Mouse (Mus musculus) hindbrain, embryonic 15.5 days (tissue): ENCODE results near the gene Defb26. TPM values are rescaled to one million over a fixed set of nuclear protein-coding genes. Genes with fewer than 3 reads are reported as not detected.

Experiments
- ATAC-seq: fragments of 200-750 bp; cut with Nextera tagmentation; 2 replicates; pipeline ENCODE4 v1.8.0; 2017; ENCODE audit warnings: low read depth, moderate number of reproducible peaks, moderate TSS enrichment; ENCODE audit not compliant: low FRiP score
- H3K27ac ChIP-seq: fragments of 300-500 bp; sonication (generic); replicated peaks from 2 replicates; pipeline ENCODE4 v1.5.1; 2015; ENCODE audit warnings: mild to moderate bottlenecking, inconsistent platforms
- H3K27me3 ChIP-seq: fragments of 300-500 bp; sonication (generic); 2 replicates; pipeline ENCODE4 v1.6.1; 2015; ENCODE audit warnings: control low read depth, inconsistent platforms
- H3K36me3 ChIP-seq: fragments of 300-500 bp; sonication (generic); 2 replicates; pipeline ENCODE4 v1.6.1; 2015; ENCODE audit warnings: control low read depth, inconsistent platforms
- H3K4me1 ChIP-seq: fragments of 300-500 bp; sonication (generic); replicated peaks from 2 replicates; pipeline ENCODE4 v1.6.1; 2015; ENCODE audit warnings: control low read depth, inconsistent platforms
- H3K4me2 ChIP-seq: fragments of 300-500 bp; sonication (generic); 2 replicates; pipeline ENCODE4 v1.6.1; 2015; ENCODE audit warnings: moderate library complexity, mild to moderate bottlenecking, inconsistent platforms
- H3K4me3 ChIP-seq: fragments of 300-500 bp; sonication (generic); 2 replicates; pipeline ENCODE4 v1.5.1; 2015; ENCODE audit warnings: mild to moderate bottlenecking, inconsistent platforms
- H3K9ac ChIP-seq: fragments of 300-500 bp; sonication (generic); 2 replicates; pipeline ENCODE4 v1.6.1; 2015; ENCODE audit warnings: inconsistent platforms
- H3K9me3 ChIP-seq: fragments of 300-500 bp; sonication (generic); 2 replicates; pipeline ENCODE4 v1.6.1; 2016; ENCODE audit warnings: control low read depth, inconsistent platforms
- WGBS: fragments of 180-500 bp; shearing (Covaris S2); methylation state at CpG from one replicate; pipeline ENCODE4 v1.1.7; 2015; 5-methylcytosine and 5-hydroxymethylcytosine counted together
- polyA plus RNA-seq: library from polyadenylated mRNA; unstranded; fragments of >200 nt; fragmentation: Nextera tagmentation; extraction: Ambion mirVana; gene quantifications from 2 replicates; pipeline ENCODE4 v1.2.1, GENCODE M21; 2015

Gene Defb26
- polyA plus RNA-seq, 1 experiment from 2014 or later: not detected

DNA sequence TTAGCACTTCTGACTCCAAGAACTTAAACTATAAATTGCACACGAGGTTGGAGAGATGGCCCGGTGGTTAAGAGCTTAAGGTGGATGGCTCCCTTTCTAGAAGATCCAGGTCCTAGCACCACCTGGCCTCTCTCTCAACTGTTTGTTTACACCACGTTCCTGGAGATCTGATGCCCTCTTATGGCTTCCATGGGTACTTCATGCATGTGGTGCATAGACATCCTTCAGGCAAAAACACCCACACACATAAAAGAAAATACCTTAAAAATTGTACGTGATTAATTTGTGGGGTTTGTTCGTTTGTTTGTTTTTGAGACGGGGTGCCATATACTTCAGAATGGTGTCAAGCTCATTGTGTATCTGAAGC, 10.6 kb downstream of the Defb26 start:
- Histone ChIP-seq H3K36me3 (no peaks in the 10 kb centered on the region), H3K27me3 (no peaks in the 10 kb centered on the region), H3K4me1 (no peaks in the 10 kb centered on the region), H3K27ac (no peak overlapping the region), H3K4me3 (no peak overlapping the region), H3K9ac (no peak overlapping the region), H3K9me3 (no peaks in the 10 kb centered on the region), H3K4me2 (no peak overlapping the region)
- 83% methylated on average over 6 of the region's 6 CpGs for WGBS
- ATAC-seq: no peak

DNA sequence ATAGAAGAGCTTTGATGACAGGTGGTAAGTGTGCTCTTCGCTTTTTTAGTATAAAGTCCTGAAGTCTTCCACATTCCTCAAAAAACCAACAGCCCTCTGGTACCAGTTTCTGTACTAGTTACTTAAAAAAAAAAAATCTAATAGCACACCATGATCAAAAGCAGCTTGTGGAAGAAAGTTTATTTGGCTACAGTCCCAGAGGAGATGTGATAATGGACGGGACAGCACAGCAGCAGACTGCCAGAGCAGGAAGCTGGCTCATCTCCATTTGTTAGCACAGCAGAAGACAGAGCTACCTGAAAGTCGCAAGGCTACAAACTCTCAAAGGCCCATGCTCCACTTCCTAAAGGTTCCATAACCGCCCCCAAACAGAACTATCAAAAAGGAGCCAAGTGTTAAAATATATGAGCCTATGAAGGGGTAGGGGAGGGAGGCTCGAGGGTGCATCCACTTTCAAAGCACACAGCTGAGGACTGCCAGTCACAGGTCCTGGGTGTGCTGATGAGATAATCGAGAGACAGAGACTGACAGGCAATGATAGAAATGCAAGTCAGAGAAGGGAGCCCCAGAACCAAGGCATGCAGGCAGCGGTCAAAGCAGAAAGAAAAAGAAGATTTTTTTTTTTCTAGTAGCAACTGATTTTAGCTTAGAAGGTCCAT, 11.2 kb downstream of the Defb26 start:
- 79% methylated on average over 7 of the region's 7 CpGs for WGBS
- Histone ChIP-seq H3K4me2 (no peak overlapping the region), H3K4me3 (no peak overlapping the region), H3K4me1 (no peaks in the 10 kb centered on the region), H3K27me3 (no peaks in the 10 kb centered on the region), H3K27ac (no peak overlapping the region), H3K9ac (no peak overlapping the region), H3K36me3 (no peaks in the 10 kb centered on the region), H3K9me3 (no peaks in the 10 kb centered on the region)
- ATAC-seq: no peak

- H3K9me3 ChIP-seq: no peaks in the 10 kb centered on the region
- no peak for ATAC-seq
- H3K27ac ChIP-seq: no peak overlapping the region
- no peak overlapping the region for H3K9ac ChIP-seq
- no peaks in the 10 kb centered on the region for H3K36me3 ChIP-seq
- H3K4me1 ChIP-seq: no peaks in the 10 kb centered on the region
- no peaks in the 10 kb centered on the region for H3K27me3 ChIP-seq
- H3K4me3 ChIP-seq: no peak overlapping the region
- WGBS: 77% methylated on average over 6 of the region's 6 CpGs
- no peak overlapping the region for H3K4me2 ChIP-seq
Measured at GRCm38 (mm10) chr2:152498020-152498419, 13.5 kb downstream of the Defb26 start.

DNA sequence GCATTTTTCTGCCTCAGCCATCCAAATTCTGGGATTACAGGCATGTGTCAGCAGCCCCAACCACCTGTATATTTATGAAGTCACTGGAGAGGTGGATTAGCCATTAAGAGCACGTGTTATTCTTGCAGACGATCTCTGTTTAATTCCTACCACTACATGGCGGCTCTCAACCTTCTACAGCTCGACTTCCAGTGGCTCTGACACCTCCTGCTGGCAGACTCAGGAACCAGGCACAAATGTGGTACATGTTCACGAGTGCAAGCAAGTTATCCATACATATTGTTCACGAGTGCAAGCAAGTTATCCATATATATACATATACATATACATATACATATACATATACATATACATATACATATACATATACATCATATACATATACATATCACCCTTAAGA, 18.3 kb downstream of the Defb26 start:
- WGBS: 72% methylated on average over 6 of the region's 6 CpGs
- ATAC-seq: no peak
- H3K4me2 ChIP-seq: no peak overlapping the region

DNA sequence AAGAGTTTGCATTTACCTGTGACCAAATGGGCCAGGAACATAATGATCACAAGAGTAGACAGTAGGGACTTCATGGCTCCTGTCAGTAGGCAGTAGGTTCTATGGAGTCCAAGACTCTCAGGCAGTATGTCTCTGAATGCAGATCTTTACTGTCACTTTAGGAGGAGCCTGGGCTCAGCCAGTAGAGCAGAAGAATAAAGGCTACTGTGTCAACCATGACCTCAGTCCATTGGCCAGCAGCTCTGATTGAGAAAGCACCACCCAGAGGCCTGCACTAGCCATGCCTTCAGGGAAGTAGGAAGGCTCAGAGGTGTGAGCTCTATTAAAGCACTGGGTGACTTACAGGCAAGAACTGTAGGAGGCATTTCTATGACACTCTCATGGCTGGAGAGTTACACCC, 21.5 kb downstream of the Defb26 start, which contains the start of gene Defb22:
Gene Defb22, minus strand, starts transcription at position 101 of the 400 bp plus-strand sequence.
- Histone ChIP-seq H3K36me3 (no peaks in the 10 kb centered on the region), H3K9me3 (no peaks in the 10 kb centered on the region), H3K4me3 (no peak within 1 kb of the TSS), H3K27me3 (no peaks in the 10 kb centered on the region), H3K4me1 (no peaks in the 10 kb centered on the region), H3K4me2 (no peak within 1 kb of the TSS), H3K9ac (no peak within 1 kb of the TSS), H3K27ac (no peak within 1 kb of the TSS)
- no peak for ATAC-seq

More for the DNA sequence above, 18.3 kb downstream of the Defb26 start:
- Histone ChIP-seq H3K27ac (no peak overlapping the region), H3K9me3 (no peaks in the 10 kb centered on the region), H3K4me3 (no peak overlapping the region), H3K9ac (no peak overlapping the region), H3K36me3 (no peaks in the 10 kb centered on the region), H3K4me1 (no peaks in the 10 kb centered on the region), H3K27me3 (no peaks in the 10 kb centered on the region)

- no peaks in the 10 kb centered on the region for H3K4me1 ChIP-seq
- no peaks in the 10 kb centered on the region for H3K36me3 ChIP-seq
- H3K27ac ChIP-seq: no peak overlapping the region
- H3K4me2 ChIP-seq: no peak overlapping the region
- ATAC-seq: no peak
- H3K9me3 ChIP-seq: no peaks in the 10 kb centered on the region
- H3K4me3 ChIP-seq: no peak overlapping the region
- WGBS: 85% methylated on average over 2 of the region's 2 CpGs
- no peaks in the 10 kb centered on the region for H3K27me3 ChIP-seq
- H3K9ac ChIP-seq: no peak overlapping the region
Measured at GRCm38 (mm10) chr2:152487024-152487423, 24.5 kb downstream of the Defb26 start.

DNA sequence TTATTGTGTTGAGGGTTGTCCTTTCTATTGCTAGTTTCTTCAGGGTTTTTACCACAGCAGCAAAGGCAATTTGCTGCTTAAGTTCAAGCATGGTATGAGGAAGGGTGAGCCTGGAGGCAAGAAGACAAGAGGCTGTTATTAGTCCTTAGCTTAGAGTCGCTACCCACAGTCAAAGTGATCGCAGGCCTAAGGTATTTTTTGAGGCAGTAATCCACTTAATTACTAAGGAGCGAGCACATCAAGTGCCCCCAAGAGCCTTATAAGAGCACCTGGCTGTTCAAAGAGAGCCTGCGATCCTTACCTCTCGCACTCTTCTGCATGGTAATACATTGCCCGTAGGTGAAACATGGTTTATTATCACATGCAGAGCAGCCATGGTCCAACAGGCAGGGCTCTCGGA, 29.8 kb downstream of the Defb26 start:
- H3K9ac ChIP-seq: no peak overlapping the region
- no peak overlapping the region for H3K4me2 ChIP-seq
- no peaks in the 10 kb centered on the region for H3K27me3 ChIP-seq
- H3K4me3 ChIP-seq: no peak overlapping the region
- H3K36me3 ChIP-seq: no peaks in the 10 kb centered on the region
- H3K27ac ChIP-seq: no peak overlapping the region
- 92% methylated on average over 7 of the region's 7 CpGs for WGBS
- ATAC-seq: no peak
- H3K9me3 ChIP-seq: no peaks in the 10 kb centered on the region
- no peaks in the 10 kb centered on the region for H3K4me1 ChIP-seq

DNA sequence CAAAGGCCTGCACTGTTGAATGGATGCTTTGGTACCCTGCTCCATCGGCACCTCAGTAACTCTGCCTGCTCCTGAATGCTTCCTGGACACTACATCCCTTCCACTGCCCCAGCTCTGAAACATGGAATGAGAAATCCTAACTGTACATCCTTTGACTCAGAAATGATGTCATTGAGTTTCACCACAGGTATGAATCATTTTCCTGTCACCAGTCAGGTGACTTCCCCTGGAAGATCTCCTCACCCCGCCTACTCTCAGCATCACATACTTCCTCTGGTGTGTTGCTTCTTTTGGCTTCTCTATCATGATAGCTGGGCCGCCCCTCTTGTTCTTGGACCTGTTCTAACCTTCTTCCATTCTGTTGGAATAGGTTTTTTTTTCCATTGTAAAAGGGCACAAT, 30.6 kb downstream of the Defb26 start:
- no peaks in the 10 kb centered on the region for H3K27me3 ChIP-seq
- H3K4me3 ChIP-seq: no peak overlapping the region
- H3K27ac ChIP-seq: no peak overlapping the region
- H3K9ac ChIP-seq: no peak overlapping the region
- ATAC-seq: no peak
- no peaks in the 10 kb centered on the region for H3K4me1 ChIP-seq
- no peaks in the 10 kb centered on the region for H3K36me3 ChIP-seq
- H3K9me3 ChIP-seq: no peaks in the 10 kb centered on the region
- whole genome bisulfite sequencing: 92% methylated on average over 3 of the region's 3 CpGs
- no peak overlapping the region for H3K4me2 ChIP-seq

DNA sequence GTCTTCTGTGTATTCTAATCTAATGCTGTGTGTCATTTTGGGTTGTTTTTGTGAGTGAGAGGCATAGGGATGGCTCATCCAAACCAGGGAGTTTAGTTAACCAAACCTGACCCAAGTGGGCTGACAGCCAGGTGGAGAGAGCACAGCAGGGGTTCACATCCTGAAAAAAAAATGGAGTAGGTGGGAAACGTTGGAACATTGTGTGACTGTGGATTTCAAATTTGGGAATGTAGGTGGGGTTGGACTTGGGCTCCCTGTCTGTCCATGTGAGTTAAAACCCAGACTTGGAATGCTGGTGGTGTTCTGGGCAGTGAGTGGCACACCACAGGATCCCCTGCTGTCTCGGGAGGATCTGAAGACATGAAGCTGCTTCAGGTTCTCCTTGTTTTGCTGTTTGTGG, 34.7 kb downstream of the Defb26 start, which contains the start of gene Defb20:
Gene Defb20, plus strand, starts transcription at position 301 of the 400 bp plus-strand sequence.
- Histone ChIP-seq H3K4me1 (no peaks in the 10 kb centered on the region), H3K36me3 (no peaks in the 10 kb centered on the region), H3K9me3 (no peaks in the 10 kb centered on the region), H3K27ac (no peak within 1 kb of the TSS), H3K4me2 (no peak within 1 kb of the TSS), H3K9ac (no peak within 1 kb of the TSS), H3K4me3 (no peak within 1 kb of the TSS), H3K27me3 (no peaks in the 10 kb centered on the region)
- no peak for ATAC-seq
- 77% methylated on average over 2 of the region's 2 CpGs for WGBS

DNA sequence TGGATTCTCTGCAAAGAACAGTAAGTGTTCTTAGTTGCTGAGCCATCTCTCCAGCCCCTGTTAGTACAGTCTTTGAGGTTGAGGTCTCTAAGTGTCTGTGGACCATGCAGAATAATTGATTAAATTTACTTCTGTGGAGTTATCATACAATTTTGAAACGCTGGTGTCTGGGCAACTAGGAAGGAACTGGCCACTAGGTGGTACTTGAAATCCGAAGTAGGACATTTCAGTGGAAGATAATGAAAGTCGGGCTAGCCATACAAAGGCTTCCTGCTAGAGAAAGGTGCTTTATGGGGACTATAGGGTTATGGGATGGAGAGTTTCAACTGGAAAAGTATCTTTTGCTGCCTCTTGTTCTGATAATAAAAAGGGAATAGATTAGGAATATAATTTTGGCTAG, 39.1 kb downstream of the Defb26 start:
- WGBS: 27% methylated on average over 3 of the region's 3 CpGs
- Histone ChIP-seq H3K36me3 (no peaks in the 10 kb centered on the region), H3K27me3 (no peaks in the 10 kb centered on the region), H3K4me2 (no peak overlapping the region), H3K9ac (no peak overlapping the region), H3K4me1 (no peaks in the 10 kb centered on the region), H3K9me3 (no peaks in the 10 kb centered on the region), H3K27ac (no peak overlapping the region), H3K4me3 (no peak overlapping the region)
- ATAC-seq: no peak

DNA sequence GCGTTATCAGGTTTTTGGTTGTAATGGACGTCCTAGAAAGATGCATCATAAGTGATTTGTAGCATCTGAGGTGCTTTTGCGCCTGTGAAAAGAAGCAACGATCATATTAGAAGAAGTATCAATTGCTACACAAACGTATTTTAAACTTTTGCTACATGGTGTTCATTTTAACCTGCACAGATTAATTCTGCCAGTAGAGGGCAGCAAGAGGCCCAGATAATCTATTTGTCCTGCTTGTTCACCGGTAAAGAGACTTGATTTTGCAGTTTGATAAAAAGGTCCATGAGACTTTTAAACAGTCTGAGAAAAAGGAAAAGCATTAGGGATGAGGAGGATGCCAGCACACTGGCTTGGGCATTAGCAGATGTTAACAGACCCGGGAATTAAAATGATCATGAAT, 40.5 kb downstream of the Defb26 start:
- Histone ChIP-seq H3K9ac (no peak overlapping the region), H3K36me3 (no peaks in the 10 kb centered on the region), H3K9me3 (no peaks in the 10 kb centered on the region), H3K4me3 (no peak overlapping the region), H3K27me3 (no peaks in the 10 kb centered on the region), H3K4me2 (no peak overlapping the region), H3K4me1 (no peaks in the 10 kb centered on the region), H3K27ac (no peak overlapping the region)
- 32% methylated on average over 7 of the region's 7 CpGs for WGBS
- no peak for ATAC-seq

- H3K36me3 ChIP-seq: no peaks in the 10 kb centered on the region
- no peaks in the 10 kb centered on the region for H3K9me3 ChIP-seq
- no peaks in the 10 kb centered on the region for H3K27me3 ChIP-seq
- H3K4me3 ChIP-seq: no peak within 1 kb of the TSS
- no peak within 1 kb of the TSS for H3K9ac ChIP-seq
- no peaks in the 10 kb centered on the region for H3K4me1 ChIP-seq
- WGBS: 91% methylated on average over 3 of the region's 3 CpGs
- H3K27ac ChIP-seq: no peak within 1 kb of the TSS
- no peak within 1 kb of the TSS for H3K4me2 ChIP-seq
- ATAC-seq: no peak
Measured at GRCm38 (mm10) chr2:152464570-152465150, 46.8 kb downstream of the Defb26 start, which contains the start of gene Defb23. TSS of gene Defb23 (minus strand) at chr2:152464620.

DNA sequence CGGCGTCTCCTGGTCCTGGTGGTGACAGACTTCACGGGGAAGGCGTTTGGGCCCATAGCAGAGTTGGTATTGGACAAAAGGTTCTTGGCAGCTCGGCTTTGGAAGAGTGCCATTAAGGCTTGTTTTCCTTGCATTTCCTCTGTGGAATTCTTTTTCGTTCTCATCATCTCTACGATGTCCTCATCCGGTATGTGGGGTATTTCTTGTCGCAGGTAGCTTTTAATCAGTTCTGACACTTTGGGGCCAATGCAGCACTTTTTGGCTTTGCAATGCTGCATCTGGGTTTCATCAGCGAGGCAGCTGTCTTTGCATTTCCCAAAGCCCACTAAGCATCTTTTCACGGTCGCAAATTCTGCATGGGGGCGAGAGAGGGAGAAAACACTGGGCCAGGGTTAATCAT, 52.3 kb downstream of the Defb26 start:
- Histone ChIP-seq H3K9ac (no peak overlapping the region), H3K9me3 (no peaks in the 10 kb centered on the region), H3K4me2 (no peak overlapping the region), H3K4me3 (no peak overlapping the region), H3K4me1 (no peaks in the 10 kb centered on the region), H3K27me3 (no peaks in the 10 kb centered on the region), H3K27ac (no peak overlapping the region), H3K36me3 (no peaks in the 10 kb centered on the region)
- WGBS: 59% methylated on average over 13 of the region's 13 CpGs
- no peak for ATAC-seq
